Mouse (Mus musculus): ENCODE measurements at regions not wholly inside any gene's neighbourhood (a gene's known extent, or its start where the extent isn't known, plus 50 kb on each side); places are given as distances from the start of the nearest gene placed in this dataset.

DNA sequence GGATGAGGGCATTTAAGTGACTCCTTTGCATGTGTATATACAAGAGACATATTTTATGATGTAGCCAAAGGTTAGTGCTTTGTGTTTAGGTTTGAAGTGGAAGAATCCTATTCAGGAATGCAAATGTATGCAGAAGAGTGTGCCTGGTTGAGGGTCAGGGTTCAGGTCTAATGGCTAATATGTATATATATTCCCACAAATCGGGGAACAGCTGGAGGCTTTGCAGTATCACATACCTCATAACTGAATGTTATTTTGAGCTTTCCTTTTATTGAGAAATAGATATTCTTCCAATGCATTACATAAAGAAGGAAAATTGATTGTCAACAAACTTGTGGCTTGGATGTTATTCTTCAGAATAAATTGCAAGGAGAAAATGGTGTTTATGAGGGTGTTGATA, 239.9 kb downstream of the Fam173b start:
- no peak for DNase-seq (ENCODE audit: low spot score in 2 of 2)

DNA sequence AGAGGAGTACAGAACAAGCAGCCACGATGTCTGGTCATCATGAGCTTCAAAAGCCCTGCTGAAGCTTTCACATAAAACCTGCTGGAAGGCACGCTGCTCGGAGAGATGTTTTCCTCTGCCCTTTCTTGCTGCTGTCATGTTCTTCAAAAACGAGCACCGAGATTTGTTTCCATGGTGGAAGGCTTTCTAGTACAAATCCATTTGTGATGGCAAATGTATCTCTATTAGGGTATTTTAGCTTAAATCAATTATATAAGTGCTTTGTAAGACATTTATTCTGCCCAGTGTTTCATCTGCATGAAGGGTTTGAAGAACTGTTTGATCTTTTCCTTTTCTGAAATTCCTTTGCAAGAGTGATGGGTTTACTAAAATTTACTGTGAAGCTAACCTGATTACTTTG, 253.1 kb downstream of the Fam173b start:
- no peak for DNase-seq (ENCODE audit: low spot score in 2 of 2)

DNA sequence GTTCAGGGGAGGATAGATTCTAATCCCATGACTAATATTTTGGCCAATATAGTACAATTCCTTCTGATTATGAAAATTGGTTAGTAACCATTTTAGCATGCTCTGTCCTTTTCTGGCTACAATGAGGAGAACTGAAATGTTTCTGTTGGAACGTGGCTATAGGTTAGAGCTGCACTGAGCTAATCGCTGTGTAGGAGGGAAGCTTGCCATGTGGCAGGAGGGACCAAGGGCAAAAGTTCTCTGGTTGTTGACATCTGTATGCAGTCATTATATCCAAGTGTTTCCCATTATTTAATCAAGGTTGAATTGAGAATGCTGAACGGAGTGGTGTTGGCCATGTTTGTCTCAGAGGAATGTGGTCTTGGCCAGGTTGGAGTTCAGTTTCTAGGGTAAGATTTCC, 253.5 kb downstream of the Fam173b start:
- no peak for DNase-seq (ENCODE audit: low spot score in 2 of 2)

DNA sequence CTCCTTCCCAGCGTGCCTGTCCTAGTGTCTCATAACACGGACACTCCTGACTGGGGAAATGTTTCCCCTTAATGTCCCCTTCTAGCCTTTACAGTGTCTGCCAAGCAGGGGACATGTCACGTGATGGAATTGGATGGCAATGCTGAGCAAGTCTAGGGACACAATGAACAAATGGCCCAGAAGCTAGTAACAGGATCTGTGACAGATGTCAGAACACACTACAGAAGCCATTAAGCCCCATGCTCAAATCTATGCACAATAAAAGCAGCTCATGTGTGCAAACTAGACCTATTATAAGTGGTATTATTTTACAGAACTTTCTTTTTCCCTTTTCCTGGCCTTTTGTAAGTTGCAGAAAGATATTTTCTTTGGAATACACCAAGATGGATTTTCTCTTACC, 267.4 kb downstream of the Fam173b start:
- no peak for DNase-seq (ENCODE audit: low spot score in 2 of 2)

DNA sequence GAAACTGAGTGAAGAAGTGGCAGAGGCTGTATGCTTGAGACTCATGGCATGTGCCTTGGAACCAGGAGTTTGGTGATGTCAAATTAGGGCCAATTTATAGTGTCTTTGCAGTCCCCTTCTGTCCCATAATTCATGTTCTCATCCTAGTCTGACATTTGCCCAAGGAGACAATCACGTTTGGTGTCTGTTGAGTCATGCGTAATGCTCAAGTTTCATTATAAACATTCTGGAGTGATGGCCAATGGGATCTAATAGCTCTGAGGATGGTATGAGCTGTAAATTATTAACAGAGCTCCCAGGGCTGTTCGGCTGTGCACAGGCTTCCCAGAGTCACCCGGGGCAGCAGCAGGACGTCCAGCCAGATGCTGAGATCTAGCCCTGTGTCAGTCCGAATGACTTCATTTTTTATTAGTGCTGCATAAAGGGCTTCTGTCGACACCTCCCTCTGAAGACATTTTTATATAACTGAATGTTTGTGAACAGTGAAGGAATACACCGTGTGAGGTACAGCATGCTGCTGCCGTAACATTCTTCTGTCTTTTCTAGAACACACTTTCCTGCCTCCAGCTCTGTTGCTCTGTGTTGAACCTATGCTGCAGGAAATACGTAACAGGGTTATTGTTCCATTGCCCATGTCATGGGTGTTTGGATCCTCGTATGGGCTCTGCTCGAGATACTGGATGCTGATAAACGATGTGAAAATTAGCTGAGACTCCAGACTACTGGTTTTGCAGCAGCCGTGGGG, 268.2 kb downstream of the Fam173b start:
- DNase-seq (ENCODE audit: low spot score in 2 of 2) = no peak

DNA sequence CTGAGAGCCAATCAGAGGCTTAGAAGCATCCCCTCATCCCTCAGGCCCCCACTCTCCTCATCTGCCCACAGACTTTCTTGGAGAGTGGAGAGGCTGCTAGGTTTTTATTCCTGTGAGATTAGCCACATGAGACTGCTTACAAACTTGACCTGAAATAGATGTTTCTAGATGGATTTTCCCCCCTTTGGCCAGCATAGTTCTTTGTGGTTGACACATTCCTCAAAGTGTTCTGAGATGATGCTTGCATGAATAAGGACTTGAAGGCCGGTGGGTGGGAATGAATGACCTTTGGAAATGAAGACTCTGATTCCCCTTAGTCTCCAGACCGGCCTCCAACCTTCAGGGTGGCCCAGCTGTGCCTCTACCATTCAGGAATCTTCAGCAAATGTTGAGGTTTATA, 273.8 kb downstream of the Fam173b start:
- DNase-seq (ENCODE audit: low spot score in 2 of 2) = no peak

DNA sequence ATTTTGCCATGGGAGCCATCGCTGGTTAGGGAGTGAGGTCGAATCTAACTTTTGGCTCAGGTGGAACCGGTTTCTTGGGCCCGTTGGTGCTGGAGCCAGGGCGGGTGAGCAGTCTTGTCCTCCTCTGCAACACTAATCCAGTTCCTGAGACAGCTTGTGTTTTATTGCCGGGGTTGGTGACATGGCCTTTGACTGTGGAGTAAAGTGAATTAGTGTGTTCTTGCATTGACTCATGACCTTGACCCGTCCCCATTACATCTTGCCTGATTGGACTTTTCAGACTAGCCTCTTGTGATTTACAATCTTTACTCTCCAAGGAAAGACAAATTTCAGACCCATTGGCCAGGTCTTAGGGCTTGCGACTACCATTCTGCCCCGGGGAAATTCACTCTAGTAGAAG, 278.8 kb downstream of the Fam173b start:
- DNase-seq (ENCODE audit: low spot score in 2 of 2) = no peak

DNA sequence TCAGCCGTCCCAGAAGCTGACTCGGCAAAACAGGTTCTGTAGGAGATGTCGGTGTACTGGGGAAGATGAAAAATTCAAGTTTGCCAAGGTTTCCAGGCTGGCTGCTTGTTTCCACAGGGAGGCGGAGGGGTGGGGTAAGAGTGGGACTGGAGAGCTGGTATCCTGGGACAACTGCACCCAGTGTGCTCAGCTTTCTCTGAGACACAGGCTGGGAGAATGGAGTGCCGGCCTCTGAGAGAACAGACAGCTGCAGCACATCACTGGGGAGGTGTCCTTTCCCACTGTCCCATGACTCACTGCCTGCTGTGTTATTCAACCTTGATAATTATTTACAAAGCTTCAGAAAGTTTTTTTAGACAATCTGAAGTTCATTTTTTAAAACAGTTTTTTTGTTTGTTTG, 280.7 kb downstream of the Fam173b start:
- DNase-seq (ENCODE audit: low spot score in 2 of 2) = no peak

DNA sequence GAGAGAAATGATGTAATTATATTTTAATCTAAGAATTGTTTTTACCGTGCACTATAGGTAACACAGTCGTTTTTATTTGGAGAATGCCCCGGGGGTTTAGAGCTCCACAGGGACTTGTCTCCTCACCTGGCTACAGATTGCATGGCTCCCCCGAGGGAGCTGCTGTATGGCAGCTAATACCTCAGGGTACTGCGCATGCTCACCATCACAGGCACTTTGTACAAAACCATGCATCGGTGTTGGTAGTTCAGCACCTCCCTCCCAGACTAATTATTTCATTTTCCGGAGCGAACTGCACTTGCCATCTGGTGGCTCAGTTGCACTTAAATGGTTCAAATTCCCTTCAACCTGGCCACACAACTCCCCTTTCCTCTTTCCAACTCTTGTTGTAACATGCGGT, 281.9 kb downstream of the Fam173b start:
- no peak for DNase-seq (ENCODE audit: low spot score in 2 of 2)

DNA sequence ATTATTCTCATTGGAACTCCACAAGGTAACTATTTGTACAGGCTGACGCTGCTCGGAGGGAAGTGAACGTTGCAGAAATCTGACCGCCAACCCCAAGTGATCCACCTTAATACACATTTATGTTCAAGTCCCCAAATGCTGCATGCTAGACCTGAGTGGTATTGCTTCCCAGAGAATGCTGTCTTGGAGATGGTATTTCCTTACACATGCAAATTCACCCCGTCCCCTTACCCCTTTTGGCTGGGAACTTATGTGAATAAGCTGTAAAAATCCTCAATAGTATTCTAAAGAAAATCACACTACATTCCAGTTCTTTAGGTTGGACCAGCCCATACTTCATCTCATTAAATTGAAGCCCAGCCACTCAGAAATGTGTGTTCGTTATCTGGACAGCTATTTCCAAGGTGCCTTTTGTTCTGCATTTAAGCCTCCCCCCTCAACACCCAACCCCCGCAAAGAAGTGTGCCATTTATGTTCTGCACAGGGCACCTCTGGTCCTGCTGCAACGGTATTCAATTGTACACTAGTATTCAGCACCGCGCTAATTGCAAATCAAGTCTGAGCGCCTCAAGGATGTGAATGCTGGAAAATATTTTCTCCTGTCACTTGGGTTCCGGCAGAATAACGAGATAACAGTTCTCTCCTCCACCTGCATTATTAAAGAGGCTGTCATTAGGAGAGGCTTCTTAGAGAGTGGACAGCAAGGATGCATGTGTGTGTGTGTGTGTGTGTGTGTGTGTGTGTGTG, 278.0 kb upstream of the Tas2r119 start:
- DNase-seq (ENCODE audit: low spot score in 2 of 2) = no peak

DNA sequence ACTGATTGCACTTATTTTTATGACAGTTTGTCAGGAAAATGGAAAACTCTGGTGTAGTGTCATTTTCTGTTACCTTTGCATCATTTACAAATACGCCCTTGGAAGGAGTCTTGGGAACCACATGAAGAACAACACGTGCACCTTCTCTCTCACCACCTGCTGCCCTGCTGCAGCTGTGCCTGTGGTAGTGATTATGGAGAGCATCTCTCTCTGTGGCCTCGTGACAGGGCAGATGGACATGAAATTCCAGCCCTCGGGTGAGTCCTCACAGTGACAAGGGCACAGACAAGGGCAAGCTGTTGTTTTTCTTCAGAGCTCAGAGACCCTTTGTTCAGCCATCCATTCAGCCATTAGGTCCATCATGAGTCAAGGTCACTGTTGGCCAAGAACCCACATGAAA, 276.8 kb upstream of the Tas2r119 start:
- no peak for DNase-seq (ENCODE audit: low spot score in 2 of 2)

DNA sequence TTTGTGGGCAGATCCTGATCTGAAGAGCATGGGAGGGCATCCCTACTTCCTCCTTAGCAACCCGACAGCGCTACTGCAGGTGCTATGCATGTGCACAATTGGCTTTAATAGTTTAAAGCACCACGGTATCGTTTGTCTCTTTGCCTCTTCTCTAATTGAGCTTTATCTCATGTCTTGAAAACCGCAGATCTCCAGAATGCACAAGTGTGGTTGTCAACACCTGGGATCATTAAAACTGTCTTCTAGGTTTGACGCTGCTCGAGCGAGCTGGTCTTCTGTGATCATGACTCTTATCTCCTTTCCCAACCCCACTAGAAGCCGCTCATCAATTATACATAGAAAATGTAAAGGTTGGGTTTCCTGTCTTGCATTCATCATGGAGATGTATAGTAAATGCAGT, 268.7 kb upstream of the Tas2r119 start:
- no peak for DNase-seq (ENCODE audit: low spot score in 2 of 2)

DNA sequence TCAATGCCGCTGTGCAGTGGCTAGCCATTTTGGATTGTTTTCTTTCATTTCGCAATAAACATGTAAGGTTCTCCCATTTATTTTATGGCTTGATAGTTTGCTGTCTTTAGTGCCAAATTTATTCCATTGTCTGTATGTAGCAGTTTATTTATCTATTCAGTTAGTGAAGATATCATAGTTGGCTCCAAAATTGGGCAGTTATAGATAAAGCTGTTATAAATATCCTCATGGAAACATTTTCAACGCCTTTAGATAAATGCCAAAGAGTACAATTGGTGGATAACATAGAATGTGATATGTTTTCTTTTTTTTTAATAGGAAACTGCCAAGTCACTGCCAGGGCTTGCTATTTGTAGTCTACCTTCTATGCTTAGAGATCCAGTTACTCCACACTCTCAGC, 265.1 kb upstream of the Tas2r119 start:
- no peak for DNase-seq (ENCODE audit: low spot score in 2 of 2)

DNA sequence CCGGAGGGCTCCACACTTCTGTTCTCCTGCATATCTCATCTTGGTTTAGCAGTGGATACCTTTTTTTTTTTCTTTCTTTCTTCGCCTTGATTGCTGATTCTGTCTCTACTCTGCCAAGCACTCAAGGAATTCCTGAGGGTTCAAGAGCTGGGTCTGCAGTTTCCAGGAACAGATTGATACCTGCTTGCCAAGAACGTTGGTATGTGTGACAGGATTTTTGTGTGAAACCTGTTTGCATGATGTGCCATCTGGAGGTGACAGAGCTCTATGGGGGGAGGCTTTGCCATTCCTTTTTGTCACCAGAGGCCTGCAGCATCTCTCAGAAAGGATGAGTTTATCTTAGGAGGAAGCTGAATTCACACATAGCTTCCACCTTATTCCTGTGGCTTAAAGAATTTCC, 255.6 kb upstream of the Tas2r119 start:
- DNase-seq (ENCODE audit: low spot score in 2 of 2) = no peak

DNA sequence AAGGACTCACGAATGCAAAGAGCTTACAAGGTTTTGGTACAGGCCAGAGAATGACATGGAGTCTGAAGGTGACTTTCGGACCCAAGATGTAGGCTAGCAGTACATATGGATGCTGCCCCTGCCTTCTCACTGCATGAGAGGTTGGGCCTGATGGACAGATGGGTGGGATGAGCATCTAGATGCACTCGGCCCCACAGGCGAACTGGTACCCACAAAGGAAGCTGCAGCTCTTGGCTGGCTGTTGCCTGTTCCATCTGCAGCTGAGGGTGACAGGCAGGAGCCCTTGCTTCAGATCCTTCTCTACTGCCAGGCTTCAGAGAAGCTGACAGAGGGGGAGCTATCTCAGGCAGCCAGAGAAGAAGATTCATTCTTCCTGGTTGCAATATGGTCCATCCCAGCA, 216.8 kb upstream of the Tas2r119 start:
- DNase-seq (ENCODE audit: low spot score in 2 of 2) = no peak

DNA sequence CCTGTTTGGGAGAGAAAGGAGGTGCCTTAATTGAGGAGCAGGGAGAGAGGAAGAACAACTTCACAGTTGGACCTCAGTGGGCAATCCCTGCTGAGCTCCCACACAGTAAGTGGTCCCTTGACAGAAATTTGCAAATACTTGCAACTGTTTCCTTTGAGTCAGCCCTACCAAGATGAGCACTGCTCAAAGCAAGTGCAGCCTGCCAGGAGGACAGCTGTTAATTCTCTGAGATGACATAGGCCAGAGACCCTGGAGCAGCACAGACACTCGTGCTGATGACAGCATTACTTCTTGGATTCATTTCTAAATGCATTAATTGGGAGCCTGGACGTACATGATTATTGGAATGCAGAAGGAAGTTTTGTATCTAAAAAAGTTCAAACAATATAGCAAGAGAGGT, 215.1 kb upstream of the Tas2r119 start:
- peak in 1 of 2 experiments; percentile 25 for DNase-seq (ENCODE audit: low spot score in 2 of 2)

DNA sequence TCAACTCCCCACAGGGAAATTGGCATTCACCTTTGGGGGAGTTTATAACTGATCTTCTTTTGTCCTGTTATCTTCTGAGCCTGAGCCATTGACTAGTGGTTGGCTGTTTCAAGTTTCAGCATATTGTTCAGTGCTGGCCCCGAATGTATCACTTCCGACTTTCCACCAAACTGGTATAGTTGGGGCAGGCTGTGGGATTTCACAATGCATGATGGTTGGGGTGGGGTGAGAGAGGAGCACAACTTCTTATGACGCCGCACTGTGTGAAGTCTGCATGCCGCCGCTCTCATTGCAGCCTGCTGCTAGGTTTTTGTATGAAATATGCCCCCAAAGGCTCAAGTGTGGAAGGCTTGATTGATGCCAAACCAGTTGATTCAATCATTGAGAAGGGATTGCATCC, 212.2 kb upstream of the Tas2r119 start:
- DNase-seq (ENCODE audit: low spot score in 2 of 2) = no peak

DNA sequence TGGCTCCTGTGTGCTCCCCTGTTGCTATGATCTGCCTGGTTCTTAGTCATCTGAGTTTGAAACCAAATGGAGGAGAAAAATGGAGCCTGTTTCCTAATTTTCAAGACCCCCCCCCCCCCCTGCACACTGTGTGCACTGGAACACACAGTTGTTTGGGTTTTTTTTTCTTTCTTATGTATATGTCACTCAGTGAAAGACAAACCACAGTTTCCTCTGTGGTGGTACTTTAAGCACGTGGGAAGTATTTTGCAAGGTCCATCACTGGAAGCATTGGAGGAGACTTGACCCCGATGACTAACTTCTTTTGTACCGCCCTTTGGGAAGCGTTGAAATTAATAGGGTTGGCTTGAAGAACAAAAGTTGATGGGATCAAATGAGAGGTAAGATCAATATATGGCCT, 211.5 kb upstream of the Tas2r119 start:
- DNase-seq (ENCODE audit: low spot score in 2 of 2) = no peak

DNA sequence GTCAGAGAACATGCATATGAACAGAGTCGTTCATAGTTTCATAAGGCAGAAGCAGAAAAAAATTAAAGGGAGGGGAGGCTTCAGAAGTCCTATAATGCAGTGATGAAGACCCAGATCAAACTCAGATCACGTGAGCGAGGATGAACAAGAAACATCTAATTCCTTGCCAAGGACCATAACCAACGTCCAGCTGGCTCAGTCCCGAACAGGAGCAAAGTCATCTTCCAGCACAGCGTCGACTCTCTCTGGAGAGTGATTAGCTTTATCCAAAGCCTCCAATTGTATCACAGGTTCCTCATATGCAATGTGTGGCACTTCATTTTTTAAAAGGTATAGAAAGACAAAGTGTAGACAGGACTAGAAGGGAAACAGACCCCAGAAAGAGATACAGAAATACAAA, 204.2 kb upstream of the Tas2r119 start:
- no peak for DNase-seq (ENCODE audit: low spot score in 2 of 2)

DNA sequence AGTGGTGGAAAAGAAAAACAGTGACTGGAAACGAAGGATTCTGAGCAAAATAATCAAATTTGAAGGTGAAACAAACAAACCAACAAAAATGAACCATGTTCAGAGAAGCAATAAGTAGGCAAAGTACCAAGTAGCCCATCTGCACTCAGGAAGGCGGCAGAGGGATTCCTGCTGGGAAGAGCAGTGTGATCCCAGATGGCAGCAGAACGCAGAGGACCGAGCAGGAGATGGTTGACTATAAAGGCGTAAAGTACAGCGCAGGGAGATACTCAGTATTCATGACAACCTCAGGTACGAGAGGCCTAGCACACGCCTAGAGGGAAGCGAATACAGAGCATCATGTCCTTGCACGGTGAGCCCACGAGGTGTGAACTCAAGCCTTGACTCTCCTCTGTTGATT, 203.2 kb upstream of the Tas2r119 start:
- no peak for DNase-seq (ENCODE audit: low spot score in 2 of 2)

DNA sequence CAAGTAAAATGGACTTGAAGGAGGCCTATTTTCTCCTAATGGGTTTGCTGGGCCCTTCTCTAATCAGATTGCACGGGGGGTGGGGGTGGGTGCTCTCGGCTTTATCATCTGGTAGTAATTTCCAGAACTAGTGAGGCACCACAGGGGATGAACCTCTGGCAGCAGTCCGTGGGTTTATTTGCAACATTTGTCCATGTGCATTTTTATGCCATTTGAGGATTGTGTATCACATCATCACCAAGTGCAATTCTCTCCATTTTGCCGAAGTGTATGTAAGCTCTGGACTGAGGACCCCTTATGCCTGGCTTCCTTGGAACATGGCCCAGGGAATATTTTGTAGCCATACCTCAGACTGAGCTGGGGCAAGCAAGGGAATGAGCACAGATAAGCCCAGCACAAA, 200.6 kb upstream of the Tas2r119 start:
- peak in 1 of 2 experiments; percentile 25 for DNase-seq (ENCODE audit: low spot score in 2 of 2)

DNA sequence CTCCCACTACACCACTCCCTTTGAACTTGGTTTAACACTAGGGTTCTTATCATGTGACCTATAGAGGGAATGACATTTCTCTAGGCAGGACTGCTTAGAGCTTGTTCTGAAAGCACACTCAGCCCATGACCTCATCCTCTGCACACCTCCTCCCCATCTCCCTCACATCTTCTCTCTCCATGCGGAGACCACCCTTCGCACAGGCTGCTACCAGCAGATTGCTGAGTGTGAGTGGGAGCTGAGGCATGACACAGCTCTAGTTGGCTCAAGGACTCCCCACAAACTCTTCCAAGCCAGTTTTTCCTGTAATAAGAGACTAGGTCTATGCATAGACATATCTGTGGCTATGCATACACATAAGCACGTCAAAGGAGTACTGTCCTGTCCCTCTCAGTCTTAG, 199.5 kb upstream of the Tas2r119 start:
- DNase-seq (ENCODE audit: low spot score in 2 of 2) = no peak

DNA sequence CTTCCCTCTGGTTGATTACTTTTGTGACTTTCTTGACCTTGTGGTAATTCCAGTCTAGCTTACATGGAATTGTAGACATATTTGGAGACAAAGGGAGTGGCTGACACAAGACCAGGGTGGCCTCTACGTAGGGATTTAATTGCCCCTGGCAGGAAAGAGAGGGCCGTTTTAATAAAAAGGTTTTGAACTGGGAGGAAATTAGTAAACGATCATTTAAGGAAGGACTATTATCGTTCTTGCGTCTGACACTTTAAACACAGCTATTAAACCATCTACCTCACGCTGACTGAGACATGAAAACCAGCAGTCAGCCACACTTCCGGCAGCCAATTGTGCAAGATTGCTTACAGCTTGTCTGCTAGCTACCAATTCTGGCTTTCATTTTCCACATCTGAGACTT, 197.1 kb upstream of the Tas2r119 start:
- DNase-seq (ENCODE audit: low spot score in 2 of 2) = no peak
